Mouse (Mus musculus) kidney, embryonic 14.5 days (tissue): ENCODE data around the gene Saa3. TPM values are rescaled to one million over a fixed set of nuclear protein-coding genes. Genes with fewer than 3 reads are reported as not detected.

Experiments used
- polyA plus RNA-seq: library from polyadenylated mRNA; unstranded; fragments of >200 nt; fragmentation: Nextera tagmentation; extraction: Ambion mirVana; gene quantifications from 2 replicates; pipeline ENCODE4 v1.2.1, GENCODE M21; 2014

Saa3 gene
- polyA plus RNA-seq, 1 experiment from 2014 or later = not detected

Other genes starting within 250 kb of the Saa3 start
- gene Sergef, start 75.9 kb downstream of the Saa3 start, polyA plus RNA-seq = 10.9 and 15.7 TPM in 2 replicates
- gene Tph1, start 43.2 kb downstream of the Saa3 start, polyA plus RNA-seq = 0.86 and 1.1 TPM in 2 replicates
- 33.6 and 37.9 TPM in 2 replicates for gene Saal1, start 5.0 kb downstream of the Saa3 start, polyA plus RNA-seq
- not detected in 2 replicates for gene Saa4, start 16.9 kb upstream of the Saa3 start, polyA plus RNA-seq
- 2.3 and 2.6 TPM in 2 replicates for gene Saa1, start 27.3 kb upstream of the Saa3 start, polyA plus RNA-seq
- gene Saa2, start 36.1 kb upstream of the Saa3 start, polyA plus RNA-seq = 0.74 TPM in 1 of 2 replicates, not detected in the other
- gene Hps5, start 80.4 kb upstream of the Saa3 start, polyA plus RNA-seq = 11.1 and 25.6 TPM in 2 replicates
- 37.0 and 43.2 TPM in 2 replicates for gene Gtf2h1, start 80.4 kb upstream of the Saa3 start, polyA plus RNA-seq
- 1,311 and 1,396 TPM in 2 replicates for gene Ldha, start 125.8 kb upstream of the Saa3 start, polyA plus RNA-seq
- gene Ldhc, start 145.5 kb upstream of the Saa3 start, polyA plus RNA-seq = not detected in 2 replicates
- gene Tsg101, start 204.3 kb upstream of the Saa3 start, polyA plus RNA-seq = 183 and 204 TPM in 2 replicates
- 10.1 and 13.6 TPM in 2 replicates for gene Uevld, start 242.8 kb upstream of the Saa3 start, polyA plus RNA-seq